Mouse (Mus musculus): ENCODE measurements around the gene Msi2.

The Msi2 gene

GRCm38 (mm10) chr11:88709876-88710614 is 8.3 kb downstream of the Msi2 start:
- DNase-seq (ENCODE audit: low spot score): no peak

GRCm38 (mm10) chr11:88707228-88707775 is 11.0 kb downstream of the Msi2 start:
- no peak for DNase-seq (ENCODE audit: low spot score)

GRCm38 (mm10) chr11:88704688-88705087 is 13.6 kb downstream of the Msi2 start:
- no peak for DNase-seq (ENCODE audit: low spot score)

- DNase-seq (ENCODE audit: low spot score): no peak
Measured at GRCm38 (mm10) chr11:88703220-88703619, 15.1 kb downstream of the Msi2 start.

GRCm38 (mm10) chr11:88701976-88702659 is 16.2 kb downstream of the Msi2 start:
- DNase-seq (ENCODE audit: low spot score): no peak

- peak; percentile 56 for DNase-seq (ENCODE audit: low spot score)
Measured at GRCm38 (mm10) chr11:88701020-88701419, 17.3 kb downstream of the Msi2 start.

GRCm38 (mm10) chr11:88700202-88700711 is 18.1 kb downstream of the Msi2 start:
- DNase-seq (ENCODE audit: low spot score): no peak

GRCm38 (mm10) chr11:88693905-88694893 is 24.1 kb downstream of the Msi2 start:
- DNase-seq (ENCODE audit: low spot score): no peak

- DNase-seq (ENCODE audit: low spot score): no peak
Measured at GRCm38 (mm10) chr11:88693002-88693769, 25.1 kb downstream of the Msi2 start.

GRCm38 (mm10) chr11:88692374-88692773 is 25.9 kb downstream of the Msi2 start:
- no peak for DNase-seq (ENCODE audit: low spot score)

- DNase-seq (ENCODE audit: low spot score): no peak
Measured at GRCm38 (mm10) chr11:88690556-88691287, 27.6 kb downstream of the Msi2 start.

- no peak for DNase-seq (ENCODE audit: low spot score)
Measured at GRCm38 (mm10) chr11:88689831-88690459, 28.4 kb downstream of the Msi2 start.

GRCm38 (mm10) chr11:88688644-88689043 is 29.7 kb downstream of the Msi2 start:
- no peak for DNase-seq (ENCODE audit: low spot score)

- DNase-seq (ENCODE audit: low spot score): no peak
Measured at GRCm38 (mm10) chr11:88687711-88688110, 30.6 kb downstream of the Msi2 start.

- DNase-seq (ENCODE audit: low spot score): peak; percentile 59
Measured at GRCm38 (mm10) chr11:88687010-88687409, 31.3 kb downstream of the Msi2 start.

GRCm38 (mm10) chr11:88686061-88686460 is 32.3 kb downstream of the Msi2 start:
- DNase-seq (ENCODE audit: low spot score): peak; percentile 80

GRCm38 (mm10) chr11:88683026-88683770 is 35.1 kb downstream of the Msi2 start:
- peak; percentile 65 for DNase-seq (ENCODE audit: low spot score)

- no peak for DNase-seq (ENCODE audit: low spot score)
Measured at GRCm38 (mm10) chr11:88677350-88677749, 41.0 kb downstream of the Msi2 start.

- no peak for DNase-seq (ENCODE audit: low spot score)
Measured at GRCm38 (mm10) chr11:88676597-88676996, 41.7 kb downstream of the Msi2 start.

Measured in urinary bladder, postnatal 14 days (tissue).